Mouse (Mus musculus) midbrain, embryonic 16.5 days (tissue): ENCODE data around the gene Cacng6. TPM values are rescaled to one million over a fixed set of nuclear protein-coding genes. Genes with fewer than 3 reads are reported as not detected.
A peak's percentile ranks its signal among the peaks of the same experiment; 100 is the strongest.

Experiments
- ATAC-seq: fragments of 200-750 bp; cut with Nextera tagmentation; 2 replicates; pipeline ENCODE4 v1.8.0; 2017; ENCODE audit warnings: moderate TSS enrichment
- H3K27ac ChIP-seq: fragments of 300-500 bp; sonication (generic); 2 replicates; pipeline ENCODE4 v1.5.1; 2014; ENCODE audit warnings: mild to moderate bottlenecking, low read length, mixed read lengths
- H3K27me3 ChIP-seq: fragments of 300-500 bp; sonication (generic); 2 replicates; pipeline ENCODE4 v1.6.1; 2014; ENCODE audit warnings: low read depth, low read length, mixed read lengths; ENCODE audit not compliant: control insufficient read depth, insufficient read depth
- H3K36me3 ChIP-seq: fragments of 300-500 bp; sonication (generic); 2 replicates; pipeline ENCODE4 v1.6.1; 2014; ENCODE audit warnings: mild to moderate bottlenecking, low read length, moderate library complexity, mixed read lengths; ENCODE audit not compliant: control insufficient read depth, insufficient read depth
- H3K4me1 ChIP-seq: fragments of 300-500 bp; sonication (generic); 2 replicates; pipeline ENCODE4 v1.6.1; 2014; ENCODE audit warnings: mild to moderate bottlenecking, low read length, mixed read lengths; ENCODE audit not compliant: control insufficient read depth, insufficient read depth
- H3K4me2 ChIP-seq: fragments of 300-500 bp; sonication (generic); 2 replicates; pipeline ENCODE4 v1.6.1; 2014; ENCODE audit warnings: mild to moderate bottlenecking, low read length, mixed read lengths
- H3K4me3 ChIP-seq: fragments of 300-500 bp; sonication (generic); 2 replicates; pipeline ENCODE4 v1.5.1; 2014; ENCODE audit warnings: low read depth, mild to moderate bottlenecking, low read length, moderate library complexity, mixed read lengths
- H3K9ac ChIP-seq: fragments of 300-500 bp; sonication (generic); 2 replicates; pipeline ENCODE4 v1.6.1; 2014; ENCODE audit warnings: low read depth, low read length, mixed read lengths
- H3K9me3 ChIP-seq: fragments of 300-500 bp; sonication (generic); replicated peaks from 2 replicates; pipeline ENCODE4 v1.6.1; 2014; ENCODE audit warnings: mild to moderate bottlenecking, low read length, mixed read lengths; ENCODE audit not compliant: control insufficient read depth, poor library complexity, severe bottlenecking
- WGBS: fragments of 180-500 bp; shearing (Covaris S2); extraction: QIAGEN DNeasy Blood & Tissue Kit; methylation state at CpG from one replicate; pipeline ENCODE4 v1.1.7; 2014; 5-methylcytosine and 5-hydroxymethylcytosine counted together
- polyA plus RNA-seq: library from polyadenylated mRNA; unstranded; fragments of >200 nt; fragmentation: Nextera tagmentation; extraction: Ambion mirVana; gene quantifications from 2 replicates; pipeline ENCODE4 v1.2.1, GENCODE M21; 2015

Cacng6 gene
- polyA plus RNA-seq, 1 experiment from 2014 or later, result not detected

- no peaks in the 10 kb centered on the region for H3K9me3 ChIP-seq
These were observed 12.6 kb upstream of the Cacng6 start for GRCm38 (mm10) chr7:3411160-3411941.

GRCm38 (mm10) chr7:3412036-3412435 lies 12.0 kb upstream of the Cacng6 start:
- Histone ChIP-seq H3K9me3 (no peaks in the 10 kb centered on the region), H3K9ac (peak overlapping the region; percentile 58), H3K4me2 (peak overlapping the region; percentile 83), H3K27ac (no peak overlapping the region), H3K4me1 (peaks cover 20% of the 10 kb centered on the region), H3K27me3 (peaks cover 20% of the 10 kb centered on the region), H3K4me3 (peak overlapping the region; percentile 34), H3K36me3 (no peaks in the 10 kb centered on the region)
- WGBS, result 2% methylated on average over 20 of the region's 20 CpGs
- ATAC-seq, result no peak

More at GRCm38 (mm10) chr7:3411160-3411941, 12.6 kb upstream of the Cacng6 start:
- Histone ChIP-seq H3K27me3 (peaks cover 20% of the 10 kb centered on the region), H3K36me3 (no peaks in the 10 kb centered on the region), H3K27ac (no peak overlapping the region), H3K4me2 (peak overlapping the region; percentile 83), H3K4me3 (peak overlapping the region; percentile 34), H3K4me1 (peaks cover 20% of the 10 kb centered on the region), H3K9ac (peak overlapping the region; percentile 1; the same call in 1 of the 2 replicates)
- ATAC-seq, result peak; percentile 86
- WGBS, result under 1% methylated on average over 33 of the region's 33 CpGs

- no peaks in the 10 kb centered on the region for H3K36me3 ChIP-seq
- peaks cover 20% of the 10 kb centered on the region for H3K4me1 ChIP-seq
- WGBS, result under 1% methylated on average over 36 of the region's 47 CpGs
- H3K4me2 ChIP-seq, result peak overlapping the region; percentile 92
- peak overlapping the region; percentile 47; the same call in 1 of the 2 replicates for H3K27ac ChIP-seq
- peaks cover 20% of the 10 kb centered on the region for H3K27me3 ChIP-seq
- ATAC-seq, result peak; percentile 18; the same call in 1 of the 2 replicates
- H3K4me3 ChIP-seq, result peak overlapping the region; percentile 61
- H3K9me3 ChIP-seq, result no peaks in the 10 kb centered on the region
- H3K9ac ChIP-seq, result peak overlapping the region; percentile 79
These were observed 9.1 kb upstream of the Cacng6 start for GRCm38 (mm10) chr7:3414888-3415287.

GRCm38 (mm10) chr7:3415378-3415777 lies 8.6 kb upstream of the Cacng6 start:
- Histone ChIP-seq H3K9ac (peak overlapping the region; percentile 79), H3K9me3 (no peaks in the 10 kb centered on the region), H3K27ac (no peak overlapping the region), H3K4me2 (peak overlapping the region; percentile 92), H3K27me3 (peaks cover 20% of the 10 kb centered on the region), H3K36me3 (no peaks in the 10 kb centered on the region), H3K4me1 (peaks cover 20% of the 10 kb centered on the region), H3K4me3 (peak overlapping the region; percentile 61)
- peak; percentile 19; the same call in 1 of the 2 replicates for ATAC-seq
- WGBS, result 0% methylated on average over 42 of the region's 60 CpGs

- no peak overlapping the region for H3K4me3 ChIP-seq
- peaks cover 34% of the 10 kb centered on the region for H3K27me3 ChIP-seq
- H3K4me2 ChIP-seq, result no peak overlapping the region
- H3K36me3 ChIP-seq, result no peaks in the 10 kb centered on the region
- H3K9me3 ChIP-seq, result no peaks in the 10 kb centered on the region
- WGBS, result 30% methylated on average over 6 of the region's 6 CpGs
- no peak overlapping the region for H3K9ac ChIP-seq
- no peak for ATAC-seq
- H3K27ac ChIP-seq, result no peak overlapping the region
- H3K4me1 ChIP-seq, result peaks cover 9% of the 10 kb centered on the region
These were observed 4.1 kb upstream of the Cacng6 start for GRCm38 (mm10) chr7:3419941-3420340.

- 63% methylated on average over 5 of the region's 5 CpGs for WGBS
- H3K9ac ChIP-seq, result no peak overlapping the region
- no peaks in the 10 kb centered on the region for H3K36me3 ChIP-seq
- peaks cover 36% of the 10 kb centered on the region for H3K27me3 ChIP-seq
- H3K9me3 ChIP-seq, result no peaks in the 10 kb centered on the region
- no peak overlapping the region for H3K4me2 ChIP-seq
- no peak overlapping the region for H3K4me3 ChIP-seq
- H3K27ac ChIP-seq, result no peak overlapping the region
- no peak for ATAC-seq
- peaks cover 8% of the 10 kb centered on the region for H3K4me1 ChIP-seq
These were observed 3.5 kb upstream of the Cacng6 start for GRCm38 (mm10) chr7:3420466-3420865.

- Histone ChIP-seq H3K9ac (no peak overlapping the region), H3K36me3 (no peaks in the 10 kb centered on the region), H3K27me3 (peaks cover 33% of the 10 kb centered on the region), H3K4me2 (no peak overlapping the region), H3K4me3 (no peak overlapping the region), H3K27ac (no peak overlapping the region), H3K9me3 (no peaks in the 10 kb centered on the region), H3K4me1 (peaks cover 5% of the 10 kb centered on the region)
- WGBS, result 90% methylated on average over 3 of the region's 3 CpGs
- no peak for ATAC-seq
These were observed 2.7 kb upstream of the Cacng6 start for GRCm38 (mm10) chr7:3421297-3421696.

- ATAC-seq, result no peak
- no peak overlapping the region for H3K4me2 ChIP-seq
- 61% methylated on average over 7 of the region's 7 CpGs for WGBS
- H3K9ac ChIP-seq, result no peak overlapping the region
- H3K36me3 ChIP-seq, result no peaks in the 10 kb centered on the region
- H3K9me3 ChIP-seq, result no peaks in the 10 kb centered on the region
- H3K27me3 ChIP-seq, result peaks cover 33% of the 10 kb centered on the region
- H3K4me1 ChIP-seq, result peaks cover 5% of the 10 kb centered on the region
- H3K27ac ChIP-seq, result no peak overlapping the region
- H3K4me3 ChIP-seq, result no peak overlapping the region
These were observed 1.9 kb upstream of the Cacng6 start for GRCm38 (mm10) chr7:3422051-3422450.

GRCm38 (mm10) chr7:3423430-3423829 lies 565 bp upstream of the Cacng6 start:
- Histone ChIP-seq H3K4me2 (peak overlapping the region; percentile 51), H3K27me3 (peaks cover 33% of the 10 kb centered on the region), H3K4me3 (peak overlapping the region; percentile 21), H3K4me1 (peaks cover 5% of the 10 kb centered on the region), H3K9me3 (no peaks in the 10 kb centered on the region), H3K27ac (no peak overlapping the region), H3K36me3 (no peaks in the 10 kb centered on the region), H3K9ac (peak overlapping the region; percentile 34; the same call in 1 of the 2 replicates)
- WGBS, result under 1% methylated on average over 30 of the region's 30 CpGs
- 0 out of 2 replicates have a peak, but pooled peaks have one; percentile 31 for ATAC-seq
